Mouse (Mus musculus) adrenal gland (tissue): ENCODE measurements around the gene P2ry14.
"Not testable (repeated sequence)": the region's sequence is repeated elsewhere in the genome, so short reads cannot be mapped to it uniquely, and the experiment has no call there.

Experiments
- intact Hi-C: fragments of 180-260 bp; cut with DNase I; formaldehyde crosslinking; loops from one replicate; pipeline ENCODE4 v1.15.1; 2025

Gene P2ry14

DNA sequence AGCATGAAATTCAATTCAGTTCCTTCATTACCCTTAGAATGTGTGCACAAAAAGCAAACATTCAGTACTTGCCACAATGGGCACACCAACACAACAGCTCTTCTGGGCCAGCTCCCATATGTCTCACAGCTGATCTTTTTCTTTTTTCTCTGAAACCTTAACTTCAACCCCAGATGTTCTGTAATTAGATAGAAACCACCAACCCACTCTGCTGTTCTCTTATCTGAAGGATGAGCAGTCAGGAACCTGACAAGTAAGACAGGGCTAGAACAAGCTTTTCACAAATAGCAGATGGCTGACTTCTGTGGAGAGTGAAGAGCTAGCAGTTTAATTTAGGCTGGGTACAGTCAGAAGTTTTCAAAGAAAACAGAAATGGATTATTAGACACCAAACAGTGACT, 3.8 kb downstream of the P2ry14 start:
- intact Hi-C loops: no loop called here

DNA sequence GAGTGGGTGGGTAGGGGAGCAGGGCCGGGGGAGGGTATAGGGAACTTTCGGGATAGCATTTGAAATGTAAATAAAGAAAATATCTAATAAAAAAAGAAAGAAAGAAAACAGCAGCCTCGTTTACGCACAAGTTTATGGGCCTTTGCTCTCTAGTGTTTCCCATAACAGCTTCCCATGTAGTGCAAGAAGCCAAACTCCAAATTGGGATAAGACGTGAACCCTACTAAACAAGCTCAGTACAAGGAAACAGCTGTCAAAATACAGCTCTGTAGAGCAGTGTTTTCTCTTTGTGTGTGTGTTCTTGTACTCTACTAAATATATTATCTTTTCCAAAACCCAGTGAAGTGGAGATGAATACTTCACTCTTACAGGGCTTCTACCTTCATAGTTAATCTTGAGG, 8.2 kb downstream of the P2ry14 start:
- intact Hi-C loops: no loop called here

DNA sequence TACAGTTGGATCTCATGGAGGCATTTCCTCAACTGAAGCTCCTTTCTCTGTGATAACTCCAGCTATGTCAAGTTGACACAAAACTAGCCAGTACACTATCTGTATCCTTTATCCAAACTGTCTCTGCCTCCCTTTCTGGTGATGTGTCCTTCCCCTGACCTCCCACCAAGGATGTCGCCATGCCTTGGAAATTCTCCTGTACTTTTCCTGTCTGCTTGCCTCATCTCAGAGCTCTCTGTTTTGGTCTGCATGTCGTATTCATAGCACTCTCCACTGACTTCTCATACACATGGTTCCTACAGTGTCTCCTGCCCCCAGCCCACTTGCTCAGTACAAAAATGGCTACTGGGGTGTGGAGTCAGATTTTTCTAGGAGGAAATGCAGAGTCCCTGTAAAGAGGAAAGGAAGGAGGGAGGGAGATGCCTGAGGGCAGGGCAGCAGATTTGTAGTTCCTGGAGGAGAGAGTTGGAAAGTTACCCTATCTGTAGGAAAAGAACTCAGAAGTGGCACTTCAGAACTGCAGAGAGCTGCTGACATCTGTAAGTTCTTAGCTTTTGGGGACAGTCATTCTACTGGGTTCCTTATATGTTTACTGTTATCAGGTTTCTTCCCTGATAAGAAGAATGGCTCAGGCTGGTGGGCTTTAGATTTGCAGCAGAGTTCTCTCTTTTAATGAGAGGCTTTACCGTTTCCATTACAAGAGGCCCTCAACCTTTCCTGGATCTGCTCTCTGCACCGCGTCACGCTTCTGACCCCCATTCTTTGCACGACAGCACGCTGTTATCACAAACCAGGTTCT, 11.7 kb downstream of the P2ry14 start:
- intact Hi-C loops: no loop called here

DNA sequence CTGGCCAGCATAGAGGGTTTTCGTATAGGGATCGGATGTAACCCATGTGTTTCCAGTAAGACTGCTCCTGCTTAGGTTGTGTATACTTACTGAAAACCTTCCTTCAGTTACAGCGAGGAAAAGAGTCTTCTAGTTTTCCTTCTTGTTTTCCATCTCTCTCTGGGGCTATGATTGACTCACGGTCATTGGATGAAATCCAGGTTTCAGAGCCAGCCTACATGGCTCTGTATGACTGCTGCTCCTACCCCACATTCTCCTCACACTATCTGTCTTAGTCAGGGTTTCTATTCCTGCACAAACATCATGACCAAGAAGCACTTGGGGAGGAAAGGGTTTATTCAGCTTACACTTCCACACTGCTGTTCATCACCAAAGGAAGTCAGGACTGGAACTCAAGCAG, 12.5 kb downstream of the P2ry14 start:
- intact Hi-C loops: not testable (repeated sequence)

DNA sequence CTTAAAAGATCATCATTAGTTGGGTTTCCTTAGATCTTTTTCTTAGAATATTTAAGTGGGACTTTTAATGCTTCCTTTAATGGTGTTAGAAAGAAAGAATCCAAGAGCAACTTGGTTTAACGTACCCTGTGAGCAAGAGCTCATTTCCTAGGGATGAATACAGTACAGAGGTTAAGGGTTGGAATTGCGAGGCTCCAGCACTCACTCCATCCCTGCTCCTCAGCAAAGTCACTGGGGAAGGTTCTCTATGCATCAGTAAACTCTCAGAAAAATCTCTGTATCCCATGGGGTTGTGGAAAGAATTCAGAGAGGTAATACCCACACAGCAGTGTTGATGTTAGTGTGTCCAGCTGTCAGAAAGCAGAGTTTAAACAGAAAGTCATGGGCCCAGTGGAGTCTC, 13.3 kb downstream of the P2ry14 start:
- intact Hi-C loops: no loop called here

DNA sequence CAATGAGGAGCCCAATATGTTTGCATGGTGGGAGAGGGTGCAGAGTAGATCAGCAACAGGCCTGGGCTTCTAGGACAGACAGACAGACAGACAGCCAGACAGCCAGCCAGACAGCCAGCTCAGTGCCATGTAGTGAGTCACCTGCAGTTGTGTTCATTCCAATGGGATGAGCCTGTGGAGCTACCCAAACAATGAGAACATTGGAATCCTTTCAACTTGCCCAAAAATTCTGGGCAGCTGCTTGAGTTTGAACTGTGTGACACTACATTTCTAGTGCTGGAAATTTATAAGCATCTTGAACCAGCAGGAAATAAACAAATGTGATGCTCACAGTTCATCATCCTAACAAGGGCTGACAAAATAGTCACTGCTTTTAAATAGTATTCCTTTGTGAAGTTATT, 13.8 kb downstream of the P2ry14 start:
- intact Hi-C loops: no loop called here

DNA sequence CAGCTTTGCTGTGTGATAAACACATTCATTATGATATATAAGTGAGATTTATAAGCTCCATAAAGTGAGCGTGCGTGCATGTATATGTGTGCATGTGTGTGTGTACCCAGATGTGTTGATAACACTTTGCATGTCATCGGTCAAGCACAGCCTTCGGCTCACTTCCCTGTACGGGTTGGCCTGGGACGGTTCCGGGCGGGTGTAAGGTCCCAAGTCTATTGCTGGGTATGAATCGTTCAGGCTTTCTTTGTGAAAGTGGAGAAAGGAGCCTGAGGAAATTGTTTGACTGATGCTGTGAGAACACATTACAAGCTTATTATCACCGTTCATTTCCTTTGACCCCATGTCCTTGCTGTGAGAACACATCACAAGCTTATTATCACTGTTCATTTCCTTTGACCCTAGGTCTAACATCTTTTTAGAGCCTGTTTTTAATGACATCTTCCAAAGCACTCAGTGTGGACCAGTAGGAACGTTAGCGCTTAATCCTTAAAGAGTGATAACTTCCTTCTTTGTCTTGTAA, 14.4 kb downstream of the P2ry14 start:
- intact Hi-C loops: no loop called here

DNA sequence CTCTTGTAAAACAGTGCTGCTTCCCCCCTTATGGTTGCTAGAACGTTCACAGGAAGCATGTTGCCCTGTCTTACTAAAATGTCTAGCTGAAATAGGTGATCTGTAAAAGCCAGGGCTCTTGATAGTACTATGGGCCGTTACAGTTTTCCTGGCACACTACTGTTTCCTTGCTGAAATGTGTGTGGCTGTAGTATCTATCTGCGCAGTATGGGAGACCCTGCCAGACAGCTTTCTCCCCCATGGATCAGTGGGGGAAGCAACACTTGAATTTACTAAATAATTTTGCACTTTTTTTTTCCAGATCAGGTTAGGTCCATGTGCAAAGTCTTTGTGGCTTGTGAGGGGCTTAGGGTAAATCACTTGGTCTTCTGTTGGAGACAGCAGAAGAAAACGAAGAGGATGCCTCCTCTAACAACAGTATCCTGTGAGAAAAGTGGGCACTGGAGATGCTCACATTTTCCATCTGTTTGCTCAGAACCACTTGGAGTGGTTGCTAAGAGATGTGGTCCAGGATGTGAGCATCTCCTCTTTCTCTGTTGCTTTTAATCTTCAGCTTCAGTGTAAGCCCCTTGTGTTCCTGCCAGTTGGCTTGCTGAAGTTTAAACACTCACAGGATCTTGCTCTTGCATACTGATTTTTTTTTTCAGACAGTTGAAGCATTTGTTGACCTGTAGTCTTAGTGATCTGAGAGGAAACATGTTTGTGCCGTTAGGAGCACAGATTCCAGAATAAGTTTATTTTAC, 17.3 kb downstream of the P2ry14 start:
- intact Hi-C loops: no loop called here

DNA sequence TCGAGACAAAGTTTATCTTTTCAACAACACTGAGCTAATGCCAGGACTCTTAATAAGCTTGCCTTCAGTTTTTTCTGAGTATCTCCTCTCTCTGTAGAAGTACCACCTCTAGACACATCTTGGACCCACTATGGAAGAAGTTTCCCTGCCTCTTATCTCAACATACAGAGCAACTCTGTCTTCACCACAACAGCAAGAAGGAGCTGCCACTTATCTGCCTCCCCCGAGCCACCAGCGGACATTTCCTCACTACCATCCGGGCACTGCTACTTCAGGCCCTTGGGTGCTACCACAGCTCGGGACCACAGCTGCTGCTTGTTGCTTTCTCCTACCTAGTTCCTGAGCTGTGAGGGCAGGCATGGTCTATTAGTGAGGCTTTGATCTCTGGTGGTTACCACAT, 20.2 kb downstream of the P2ry14 start:
- intact Hi-C loops: no loop called here

DNA sequence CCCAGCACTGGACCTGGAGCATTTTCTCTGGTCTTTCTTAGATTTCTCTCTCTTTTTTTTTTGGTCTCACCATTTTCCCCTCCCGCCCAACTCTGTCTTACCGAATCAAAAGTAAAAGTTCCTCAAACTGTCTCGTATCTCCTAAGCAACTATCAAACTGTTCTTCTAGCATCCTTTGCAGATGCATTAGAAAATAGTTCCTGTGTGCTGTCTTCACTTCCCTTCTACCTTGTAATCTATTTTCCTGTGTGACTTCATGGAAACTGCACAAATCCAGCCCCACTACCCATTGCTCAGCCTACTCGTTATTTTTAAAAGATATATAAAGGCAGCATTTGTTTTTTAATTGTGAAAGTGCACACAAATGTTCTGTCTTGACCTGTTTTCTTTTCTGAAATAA, 21.5 kb downstream of the P2ry14 start:
- intact Hi-C loops: no loop called here

DNA sequence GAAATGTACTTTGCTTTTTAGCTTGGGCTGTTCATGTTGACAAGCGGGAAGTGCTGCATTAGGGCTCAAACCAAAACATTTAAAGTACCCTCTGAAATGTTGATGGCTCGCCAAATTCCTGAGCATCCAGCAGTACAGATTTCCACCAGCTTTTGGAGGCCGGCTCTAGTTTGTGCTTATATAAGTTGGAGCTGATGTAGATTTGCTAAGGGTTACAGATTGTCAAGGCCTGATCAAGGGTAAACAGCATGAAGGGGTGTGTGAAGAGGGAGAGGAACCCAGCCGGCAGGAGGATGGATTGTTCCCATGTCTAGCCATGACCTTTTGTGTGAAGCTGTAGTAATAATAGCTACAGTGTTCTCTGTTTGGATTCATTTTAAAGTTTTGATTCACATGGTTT, 22.3 kb downstream of the P2ry14 start:
- intact Hi-C loops: no loop called here

DNA sequence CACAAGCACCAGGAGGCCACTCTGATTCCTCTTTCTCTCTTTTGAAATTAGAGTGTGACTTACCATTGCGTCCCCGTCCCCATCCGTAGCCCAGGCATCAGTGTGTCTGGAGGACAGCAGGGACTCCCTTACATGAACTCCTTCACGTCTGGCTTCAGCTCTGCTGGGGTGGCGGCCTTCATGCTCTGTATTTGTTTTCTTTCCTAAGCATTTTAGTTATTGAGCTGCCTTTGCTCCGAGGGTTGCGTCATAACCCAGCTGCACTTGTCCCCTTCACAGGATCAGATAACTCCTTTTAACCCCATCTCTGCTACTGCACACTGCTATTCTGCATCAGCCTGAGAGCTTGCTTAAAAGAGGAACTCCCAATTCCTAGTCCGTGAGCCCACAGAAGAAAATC, 23.0 kb downstream of the P2ry14 start:
- intact Hi-C loops: no loop called here

DNA sequence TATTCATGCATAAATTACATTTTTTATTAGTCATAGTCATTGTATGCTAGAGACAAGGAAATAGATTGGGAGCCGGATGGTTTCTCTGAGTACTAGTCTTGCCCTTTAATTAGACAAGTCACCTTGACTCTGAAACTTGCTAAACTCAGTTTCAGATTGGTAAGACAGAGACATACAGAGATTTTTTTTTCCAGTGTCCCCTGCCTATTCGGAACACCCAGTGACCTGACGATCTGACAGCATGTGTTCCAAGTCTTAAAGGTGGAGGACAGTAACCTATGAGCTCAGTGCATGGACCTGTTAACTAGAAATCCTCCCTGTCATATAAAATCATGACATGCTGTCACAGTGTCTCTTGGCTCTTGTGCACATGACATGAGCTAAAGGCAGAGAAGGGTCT, 23.9 kb downstream of the P2ry14 start:
- intact Hi-C loops: no loop called here

DNA sequence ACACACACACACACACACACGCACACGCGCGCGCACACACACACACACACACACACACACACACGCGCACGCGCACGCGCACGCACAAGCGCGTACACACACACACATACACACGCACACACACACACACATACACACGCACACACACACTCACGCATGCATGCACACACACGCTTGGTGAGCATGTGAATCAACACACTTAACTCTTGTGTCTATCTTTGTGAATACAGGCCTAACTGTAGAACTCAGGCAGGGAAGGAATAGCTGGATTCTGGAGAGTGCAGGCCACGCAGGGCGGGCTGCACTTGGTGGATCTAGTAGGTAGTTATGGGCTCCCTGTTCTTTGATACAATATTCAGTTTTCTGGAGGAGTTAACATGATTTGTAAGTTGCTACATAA, 24.7 kb downstream of the P2ry14 start:
- intact Hi-C loops: no loop called here

DNA sequence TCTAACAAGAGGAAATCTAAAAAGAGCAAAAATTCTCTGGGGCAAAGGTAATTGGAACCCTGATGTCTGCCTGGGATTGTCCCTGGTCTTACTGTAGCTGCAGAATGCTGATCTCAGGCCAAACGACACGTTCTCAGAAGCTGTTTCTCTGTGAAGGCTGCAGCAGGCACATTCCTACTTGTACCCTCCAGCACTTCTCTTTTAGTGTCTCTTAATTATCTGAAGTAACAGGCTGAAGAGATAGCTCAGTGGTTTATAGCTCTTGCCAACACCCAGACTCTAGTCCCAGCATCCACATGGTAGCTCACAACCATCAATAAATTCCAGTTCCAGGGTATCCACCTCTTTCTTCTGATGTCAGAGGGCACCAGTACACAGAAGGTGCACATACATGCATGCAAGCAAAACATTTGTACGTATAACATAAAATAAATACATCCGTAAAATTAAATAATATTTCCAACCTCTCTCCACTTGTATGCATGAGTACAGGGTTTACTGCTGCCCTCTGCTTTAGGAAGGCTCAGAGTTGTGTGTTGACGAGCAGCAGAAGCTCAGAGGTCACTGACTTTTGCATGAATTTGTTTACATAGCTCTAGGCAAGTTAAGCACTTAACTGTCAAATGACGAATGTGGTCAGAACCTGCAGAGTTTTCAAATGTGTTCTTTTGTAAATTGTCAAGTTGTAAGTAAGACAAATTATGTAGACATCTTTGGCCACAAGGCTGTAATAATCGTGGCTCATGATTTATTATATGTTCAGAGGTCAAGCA, 27.4 kb downstream of the P2ry14 start:
- intact Hi-C loops: no loop called here

DNA sequence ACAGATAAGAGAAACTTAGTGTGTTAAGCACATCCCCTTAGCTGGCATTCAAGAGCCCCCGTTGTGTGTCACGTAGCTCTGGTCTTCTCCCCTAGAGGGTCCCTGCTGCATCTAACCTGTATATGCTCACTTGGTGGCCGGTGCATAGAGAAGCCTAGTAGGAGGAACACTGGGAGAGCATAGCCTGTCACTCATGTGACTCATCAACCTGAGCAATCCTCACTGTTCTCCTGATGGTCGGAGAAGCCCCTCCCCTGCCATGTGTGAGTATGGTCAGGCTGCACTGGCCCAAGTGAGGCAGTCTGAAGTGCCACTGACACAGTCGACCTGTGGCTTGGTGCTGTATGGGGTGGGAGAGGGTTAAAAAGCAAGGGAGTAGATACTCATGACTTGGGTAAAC, 28.4 kb downstream of the P2ry14 start:
- intact Hi-C loops: no loop called here

DNA sequence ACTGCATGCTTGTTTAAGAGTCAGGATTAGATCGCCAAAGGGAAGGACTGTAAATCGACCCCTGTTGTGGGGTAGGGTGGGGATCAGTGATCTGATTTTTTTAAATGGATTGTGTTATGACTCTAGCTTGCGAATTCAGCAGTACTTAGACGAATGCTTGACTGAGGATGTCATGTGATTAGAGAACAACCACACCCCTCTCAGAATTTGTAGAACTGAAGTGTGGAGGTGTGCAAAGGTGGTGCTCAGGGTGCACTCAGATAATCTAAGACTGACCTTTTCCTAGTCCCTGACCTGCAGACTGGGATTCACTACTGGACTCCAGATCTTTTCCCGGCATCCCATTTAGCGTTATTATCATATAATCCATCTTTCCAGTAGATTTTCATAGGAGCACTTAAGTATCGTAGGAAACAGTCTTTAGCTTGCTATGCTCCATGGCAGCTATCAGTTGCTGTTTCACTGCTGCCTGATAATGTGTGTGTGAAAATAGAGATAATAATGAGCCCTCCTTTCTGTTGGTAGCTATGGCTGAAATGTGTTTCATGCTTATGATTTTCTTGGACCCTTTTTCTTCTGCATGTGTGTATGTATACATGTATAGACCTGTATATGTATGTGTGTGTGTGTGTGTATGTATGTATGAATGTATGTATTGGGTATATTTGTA, 31.5 kb downstream of the P2ry14 start:
- intact Hi-C loops: loop anchor here (2.0 kb wide), 2 partner anchors 47 to 87 kb away; no protein-coding TSS in a partner anchor

DNA sequence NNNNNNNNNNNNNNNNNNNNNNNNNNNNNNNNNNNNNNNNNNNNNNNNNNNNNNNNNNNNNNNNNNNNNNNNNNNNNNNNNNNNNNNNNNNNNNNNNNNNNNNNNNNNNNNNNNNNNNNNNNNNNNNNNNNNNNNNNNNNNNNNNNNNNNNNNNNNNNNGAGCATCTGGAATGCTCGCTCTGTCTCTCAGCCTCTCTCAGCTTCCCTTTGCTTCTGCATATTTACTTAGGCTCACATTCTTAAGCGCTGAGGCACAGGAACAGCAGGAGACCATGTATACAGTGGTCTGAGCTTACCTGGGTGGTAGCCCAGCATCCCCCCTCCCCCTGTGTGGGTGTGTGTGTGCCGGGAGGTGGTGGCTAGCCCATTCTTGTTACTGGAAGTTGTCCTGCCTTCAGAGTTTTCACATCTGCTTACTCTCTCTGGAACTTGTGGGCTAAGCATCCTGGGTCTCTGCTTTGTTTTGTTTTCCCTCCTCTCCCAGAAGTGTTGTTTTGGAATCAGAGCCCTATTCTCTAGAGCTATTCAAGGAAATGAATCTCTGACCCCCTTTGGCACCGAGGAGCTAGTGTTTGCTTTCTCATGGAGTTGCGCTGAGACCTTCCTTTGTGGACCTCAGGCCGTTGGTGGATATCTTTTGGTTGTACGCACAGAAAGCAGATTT, 32.2 kb downstream of the P2ry14 start:
- intact Hi-C loops: loop anchor here (2.0 kb wide), 2 partner anchors 48 to 88 kb away; no protein-coding TSS in a partner anchor

DNA sequence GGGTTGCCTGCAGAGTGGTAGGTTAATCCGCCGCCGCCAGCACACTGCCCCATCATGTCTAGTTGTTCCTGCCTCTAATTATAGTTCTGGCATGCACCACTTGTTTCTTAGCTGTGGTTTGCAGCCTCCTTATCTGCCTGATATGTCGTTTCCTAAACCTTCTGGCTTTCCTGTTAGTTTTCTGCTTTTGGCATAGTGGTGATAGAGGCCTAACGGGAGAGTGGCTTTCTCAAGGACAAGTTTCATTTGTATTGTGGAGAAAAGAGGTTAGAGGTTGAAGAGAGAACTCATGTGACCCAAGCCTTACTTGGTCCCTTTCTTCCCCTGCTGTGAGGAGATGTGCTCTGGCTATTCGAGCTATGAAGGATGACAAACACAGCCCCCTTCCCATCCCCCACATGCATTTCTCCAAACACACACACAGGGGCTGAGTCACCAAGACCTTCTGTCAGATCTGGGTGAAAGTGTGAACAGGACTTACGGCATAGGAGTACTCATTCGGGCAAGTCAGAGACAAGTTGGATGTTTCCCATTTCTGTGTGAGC, 39.4 kb downstream of the P2ry14 start:
- intact Hi-C loops: no loop called here

DNA sequence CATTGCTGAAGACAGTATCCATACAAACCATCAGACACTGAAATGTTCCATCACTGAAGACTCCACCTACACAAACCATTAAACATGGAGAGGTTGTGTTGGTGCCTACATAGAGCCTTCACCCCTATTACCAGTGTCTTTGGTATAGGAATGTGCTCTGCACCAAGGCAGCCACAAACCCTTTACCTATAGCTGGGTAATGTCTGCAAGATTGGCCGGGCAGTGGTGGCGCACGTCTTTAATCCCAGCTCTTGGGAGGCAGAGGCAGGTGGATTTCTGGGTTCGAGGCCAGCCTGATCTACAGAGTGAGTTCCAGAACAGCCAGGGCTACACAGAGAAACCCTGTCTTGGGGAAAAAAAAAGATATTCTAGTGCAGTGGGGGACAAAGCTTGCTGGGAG, 40.1 kb downstream of the P2ry14 start:
- intact Hi-C loops: not testable (repeated sequence)
